Mouse (Mus musculus): ENCODE data around the gene Lct. TPM values are rescaled to one million over a fixed set of nuclear protein-coding genes. Genes with fewer than 3 reads are reported as not detected.

The Lct gene
- polyA plus RNA-seq (2016; fragmentation: Nextera tagmentation; extraction: Ambion mirVana): 0.15 and 0.36 TPM in 2 replicates

GRCm38 (mm10) chr1:128328218-128328617 lies at the start of gene Lct:
Lct (minus strand) TSS chr1:128328318.
- H3K27me3 ChIP-seq (ENCODE audit: low read depth, poor library complexity, severe bottlenecking): no peaks in the 10 kb centered on the region
- no peaks in the 10 kb centered on the region for H3K4me1 ChIP-seq
- no peak within 1 kb of the TSS for H3K27ac ChIP-seq
- 91% methylated on average over 3 of the region's 3 CpGs for WGBS
- H3K9me3 ChIP-seq (replicated peaks): no peaks in the 10 kb centered on the region
- H3K4me3 ChIP-seq: no peak within 1 kb of the TSS
- H3K36me3 ChIP-seq: peaks cover 93% of the 10 kb centered on the region
- DNase-seq (ENCODE audit: low spot score): no peak

GRCm38 (mm10) chr1:128376841-128377240 lies 48.7 kb upstream of the Lct start:
- no peak overlapping the region for H3K27ac ChIP-seq
- no peak overlapping the region for H3K4me3 ChIP-seq
- no peaks in the 10 kb centered on the region for H3K9me3 ChIP-seq (replicated peaks)
- no peaks in the 10 kb centered on the region for H3K4me1 ChIP-seq
- no peak for DNase-seq (ENCODE audit: low spot score)
- WGBS: 94% methylated on average over 4 of the region's 4 CpGs
- H3K36me3 ChIP-seq: peaks cover 44% of the 10 kb centered on the region
- H3K27me3 ChIP-seq (ENCODE audit: low read depth, poor library complexity, severe bottlenecking): no peaks in the 10 kb centered on the region

- WGBS: 91% methylated on average over 7 of the region's 7 CpGs
- H3K36me3 ChIP-seq: peaks cover 45% of the 10 kb centered on the region
Measured at GRCm38 (mm10) chr1:128372143-128372860, 44.2 kb upstream of the Lct start.

GRCm38 (mm10) chr1:128368732-128369441 lies 40.8 kb upstream of the Lct start:
- Histone ChIP-seq H3K36me3 (peaks cover 45% of the 10 kb centered on the region), H3K27ac (no peak overlapping the region), H3K9me3 (replicated peaks) (no peaks in the 10 kb centered on the region), H3K4me1 (no peaks in the 10 kb centered on the region), H3K4me3 (no peak overlapping the region), H3K27me3 (ENCODE audit: low read depth, poor library complexity, severe bottlenecking) (no peaks in the 10 kb centered on the region)
- 91% methylated on average over 5 of the region's 5 CpGs for WGBS
- DNase-seq (ENCODE audit: low spot score): no peak

More at GRCm38 (mm10) chr1:128372143-128372860, 44.2 kb upstream of the Lct start:
- no peak for DNase-seq (ENCODE audit: low spot score)
- Histone ChIP-seq H3K4me1 (no peaks in the 10 kb centered on the region), H3K4me3 (no peak overlapping the region), H3K27ac (no peak overlapping the region), H3K27me3 (ENCODE audit: low read depth, poor library complexity, severe bottlenecking) (no peaks in the 10 kb centered on the region), H3K9me3 (replicated peaks) (no peaks in the 10 kb centered on the region)

- WGBS: 68% methylated on average over 2 of the region's 2 CpGs
- no peak overlapping the region for H3K27ac ChIP-seq
- peaks cover 55% of the 10 kb centered on the region for H3K36me3 ChIP-seq
- no peaks in the 10 kb centered on the region for H3K27me3 ChIP-seq (ENCODE audit: low read depth, poor library complexity, severe bottlenecking)
- peaks cover 19% of the 10 kb centered on the region for H3K4me1 ChIP-seq
- DNase-seq (ENCODE audit: low spot score): no peak
- no peaks in the 10 kb centered on the region for H3K9me3 ChIP-seq (replicated peaks)
- H3K4me3 ChIP-seq: no peak overlapping the region
Measured at GRCm38 (mm10) chr1:128360601-128361000, 32.5 kb upstream of the Lct start.

GRCm38 (mm10) chr1:128359554-128360376 lies 31.6 kb upstream of the Lct start, which contains the start of gene Mcm6:
Mcm6 (minus strand) TSS chr1:128359664.
- Histone ChIP-seq H3K27me3 (ENCODE audit: low read depth, poor library complexity, severe bottlenecking) (no peaks in the 10 kb centered on the region), H3K4me1 (peaks cover 19% of the 10 kb centered on the region), H3K4me3 (peak within 1 kb of the TSS; percentile 87), H3K36me3 (peaks cover 59% of the 10 kb centered on the region), H3K9me3 (replicated peaks) (no peaks in the 10 kb centered on the region), H3K27ac (peak within 1 kb of the TSS; percentile 96)
- 2% methylated on average over 38 of the region's 38 CpGs for WGBS
- DNase-seq (ENCODE audit: low spot score): peak; percentile 93

- no peaks in the 10 kb centered on the region for H3K27me3 ChIP-seq (ENCODE audit: low read depth, poor library complexity, severe bottlenecking)
- H3K9me3 ChIP-seq (replicated peaks): no peaks in the 10 kb centered on the region
- peak overlapping the region; percentile 96 for H3K27ac ChIP-seq
- peaks cover 62% of the 10 kb centered on the region for H3K36me3 ChIP-seq
- peak overlapping the region; percentile 87 for H3K4me3 ChIP-seq
- peaks cover 19% of the 10 kb centered on the region for H3K4me1 ChIP-seq
- no peak for DNase-seq (ENCODE audit: low spot score)
- under 1% methylated on average over 35 of the region's 35 CpGs for WGBS
Measured at GRCm38 (mm10) chr1:128358916-128359553, 30.9 kb upstream of the Lct start.

- H3K27me3 ChIP-seq (ENCODE audit: low read depth, poor library complexity, severe bottlenecking): no peaks in the 10 kb centered on the region
- 78% methylated on average over 6 of the region's 6 CpGs for WGBS
- H3K27ac ChIP-seq: peak overlapping the region; percentile 96
- H3K9me3 ChIP-seq (replicated peaks): no peaks in the 10 kb centered on the region
- peaks cover 19% of the 10 kb centered on the region for H3K4me1 ChIP-seq
- peak overlapping the region; percentile 87 for H3K4me3 ChIP-seq
- peaks cover 65% of the 10 kb centered on the region for H3K36me3 ChIP-seq
- no peak for DNase-seq (ENCODE audit: low spot score)
Measured at GRCm38 (mm10) chr1:128358276-128358675, 30.2 kb upstream of the Lct start.

GRCm38 (mm10) chr1:128357452-128357851 lies 29.3 kb upstream of the Lct start:
- 81% methylated on average over 3 of the region's 3 CpGs for WGBS
- H3K27me3 ChIP-seq (ENCODE audit: low read depth, poor library complexity, severe bottlenecking): no peaks in the 10 kb centered on the region
- peaks cover 65% of the 10 kb centered on the region for H3K36me3 ChIP-seq
- 0 out of 2 replicates have a peak overlapping the region, but pooled peaks have one; percentile 30 for H3K27ac ChIP-seq
- peak overlapping the region; percentile 87 for H3K4me3 ChIP-seq
- no peak for DNase-seq (ENCODE audit: low spot score)
- no peaks in the 10 kb centered on the region for H3K9me3 ChIP-seq (replicated peaks)
- H3K4me1 ChIP-seq: peaks cover 19% of the 10 kb centered on the region

GRCm38 (mm10) chr1:128353092-128353491 lies 25.0 kb upstream of the Lct start:
- H3K4me1 ChIP-seq: peaks cover 9% of the 10 kb centered on the region
- H3K4me3 ChIP-seq: no peak overlapping the region
- no peaks in the 10 kb centered on the region for H3K27me3 ChIP-seq (ENCODE audit: low read depth, poor library complexity, severe bottlenecking)
- no peaks in the 10 kb centered on the region for H3K9me3 ChIP-seq (replicated peaks)
- peaks cover 96% of the 10 kb centered on the region for H3K36me3 ChIP-seq
- no peak for DNase-seq (ENCODE audit: low spot score)
- WGBS: 89% methylated on average over 3 of the region's 3 CpGs
- no peak overlapping the region for H3K27ac ChIP-seq

GRCm38 (mm10) chr1:128344232-128344631 lies 16.1 kb upstream of the Lct start:
- no peak overlapping the region for H3K4me3 ChIP-seq
- 92% methylated on average over 10 of the region's 10 CpGs for WGBS
- no peak for DNase-seq (ENCODE audit: low spot score)
- H3K4me1 ChIP-seq: no peaks in the 10 kb centered on the region
- H3K36me3 ChIP-seq: peaks cover 96% of the 10 kb centered on the region
- no peaks in the 10 kb centered on the region for H3K27me3 ChIP-seq (ENCODE audit: low read depth, poor library complexity, severe bottlenecking)
- no peaks in the 10 kb centered on the region for H3K9me3 ChIP-seq (replicated peaks)
- no peak overlapping the region for H3K27ac ChIP-seq

- DNase-seq (ENCODE audit: low spot score): no peak
- Histone ChIP-seq H3K27ac (no peak overlapping the region), H3K4me3 (no peak overlapping the region), H3K36me3 (peaks cover 96% of the 10 kb centered on the region), H3K27me3 (ENCODE audit: low read depth, poor library complexity, severe bottlenecking) (no peaks in the 10 kb centered on the region), H3K4me1 (no peaks in the 10 kb centered on the region), H3K9me3 (replicated peaks) (no peaks in the 10 kb centered on the region)
- WGBS: 94% methylated on average over 13 of the region's 13 CpGs
Measured at GRCm38 (mm10) chr1:128337708-128338320, 9.7 kb upstream of the Lct start.

Data from limb, embryonic 10.5 days (tissue).